Mouse (Mus musculus) Muller cell, postnatal 12 days (primary cell): ENCODE results near the gene Rnf207.

Experiments used
- DNase-seq: peaks from one replicate; pipeline ENCODE4 v3.0.0-alpha.2; 2015; ENCODE audit errors: inconsistent ontology term

Gene Rnf207

GRCm38 (mm10) chr4:152332952-152333351 lies 14.2 kb upstream of the Rnf207 start:
- peak; percentile 59 for DNase-seq

- peak; percentile 59 for DNase-seq
Observed at GRCm38 (mm10) chr4:152328691-152329090, 9.9 kb upstream of the Rnf207 start.

- no peak for DNase-seq
Observed at GRCm38 (mm10) chr4:152326543-152326942, 7.8 kb upstream of the Rnf207 start.

GRCm38 (mm10) chr4:152325574-152326411 lies 7.0 kb upstream of the Rnf207 start, which contains the start of gene Rpl22:
TSS of gene Rpl22 (plus strand) at chr4:152325742.
- DNase-seq = peak; percentile 97

GRCm38 (mm10) chr4:152324641-152325562 lies 6.1 kb upstream of the Rnf207 start:
- no peak for DNase-seq

- no peak for DNase-seq
Observed at GRCm38 (mm10) chr4:152321464-152321863, 2.7 kb upstream of the Rnf207 start.

- DNase-seq = no peak
Observed at GRCm38 (mm10) chr4:152317631-152318033, 1.2 kb downstream of the Rnf207 start.

- DNase-seq = no peak
Observed at GRCm38 (mm10) chr4:152315498-152316213, 3.1 kb downstream of the Rnf207 start.

GRCm38 (mm10) chr4:152313934-152314333 lies 4.9 kb downstream of the Rnf207 start:
- no peak for DNase-seq

- peak; percentile 56 for DNase-seq
Observed at GRCm38 (mm10) chr4:152313211-152313632, 5.6 kb downstream of the Rnf207 start.

- DNase-seq = no peak
Observed at GRCm38 (mm10) chr4:152312186-152312585, 6.6 kb downstream of the Rnf207 start.

- no peak for DNase-seq
Observed at GRCm38 (mm10) chr4:152307542-152307941, 11.3 kb downstream of the Rnf207 start.

- no peak for DNase-seq
Observed at GRCm38 (mm10) chr4:152305991-152306390, 12.8 kb downstream of the Rnf207 start.

- no peak for DNase-seq
Observed at GRCm38 (mm10) chr4:152304685-152305084, 14.1 kb downstream of the Rnf207 start.

GRCm38 (mm10) chr4:152303172-152303571 lies 15.6 kb downstream of the Rnf207 start:
- DNase-seq = no peak

- DNase-seq = no peak
Observed at GRCm38 (mm10) chr4:152302012-152302411, 16.8 kb downstream of the Rnf207 start.

GRCm38 (mm10) chr4:152300375-152300774 lies 18.4 kb downstream of the Rnf207 start:
- no peak for DNase-seq

- no peak for DNase-seq
Observed at GRCm38 (mm10) chr4:152298836-152299235, 20.0 kb downstream of the Rnf207 start.

GRCm38 (mm10) chr4:152296874-152297861 lies 21.6 kb downstream of the Rnf207 start, which contains the start of gene Icmt:
TSS of gene Icmt (plus strand) at chr4:152297227.
- DNase-seq = peak; percentile 99

- DNase-seq = no peak
Observed at GRCm38 (mm10) chr4:152296371-152296770, 22.4 kb downstream of the Rnf207 start.
